Mouse (Mus musculus): ENCODE results near the gene Man2c1.

The Man2c1 gene

GRCm38 (mm10) chr9:57130577-57131433 lies at the start of gene Man2c1:
Man2c1 (plus strand) TSS chr9:57130690.
- peak; percentile 86 to 89 for DNase-seq (ENCODE audit: low read depth in 1 of 2, low spot score in 2 of 2)

GRCm38 (mm10) chr9:57082236-57082635 lies 48.3 kb upstream of the Man2c1 start:
- DNase-seq (ENCODE audit: low read depth in 1 of 2, low spot score in 2 of 2): no peak

DNA sequence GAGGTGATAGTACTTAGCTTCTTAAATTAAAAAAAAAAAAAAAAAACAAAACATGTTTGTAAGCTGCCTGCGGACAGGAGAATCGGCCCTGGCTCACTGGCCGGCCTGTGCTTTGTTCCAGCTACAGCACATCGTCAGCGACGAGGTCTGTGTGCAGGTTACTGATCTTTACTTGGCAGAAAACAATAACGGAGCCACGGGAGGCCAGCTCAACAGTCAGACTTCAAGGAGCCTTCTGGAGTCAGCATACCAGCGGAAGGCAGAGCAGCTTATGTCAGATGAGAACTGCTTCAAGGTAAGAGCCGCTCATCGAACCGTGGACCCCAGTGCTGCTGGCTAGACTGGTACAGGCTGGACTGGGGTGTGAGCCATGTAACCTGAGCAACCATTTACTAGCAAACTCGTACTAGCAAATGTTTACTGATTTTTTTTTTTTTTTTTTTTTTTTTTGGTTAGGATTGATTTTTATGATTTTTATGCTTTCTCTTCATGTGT lies 13.2 kb upstream of the Man2c1 start:
- no peak for DNase-seq (ENCODE audit: low read depth in 1 of 2, low spot score in 2 of 2)

DNA sequence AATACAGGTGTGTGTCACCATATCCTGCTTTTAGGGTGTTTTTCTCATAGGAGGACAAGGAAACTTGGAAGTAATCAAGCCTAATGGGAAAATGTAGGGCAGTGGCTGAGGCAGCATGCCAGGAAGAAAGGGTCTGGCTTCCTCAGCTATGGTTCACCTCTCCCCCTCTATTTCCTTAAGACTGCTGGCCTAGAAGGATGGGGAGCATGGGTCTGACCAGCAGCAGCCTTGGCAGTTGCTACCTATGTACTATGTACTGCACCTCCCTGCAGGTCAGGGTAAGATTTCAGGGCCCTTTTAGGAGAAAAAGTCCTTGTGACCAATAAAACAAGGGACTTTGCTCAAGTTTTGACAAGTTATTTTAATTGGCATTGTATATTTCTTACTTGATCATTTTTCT lies 849 bp upstream of the Man2c1 start:
- DNase-seq (ENCODE audit: low read depth in 1 of 2, low spot score in 2 of 2): no peak

DNA sequence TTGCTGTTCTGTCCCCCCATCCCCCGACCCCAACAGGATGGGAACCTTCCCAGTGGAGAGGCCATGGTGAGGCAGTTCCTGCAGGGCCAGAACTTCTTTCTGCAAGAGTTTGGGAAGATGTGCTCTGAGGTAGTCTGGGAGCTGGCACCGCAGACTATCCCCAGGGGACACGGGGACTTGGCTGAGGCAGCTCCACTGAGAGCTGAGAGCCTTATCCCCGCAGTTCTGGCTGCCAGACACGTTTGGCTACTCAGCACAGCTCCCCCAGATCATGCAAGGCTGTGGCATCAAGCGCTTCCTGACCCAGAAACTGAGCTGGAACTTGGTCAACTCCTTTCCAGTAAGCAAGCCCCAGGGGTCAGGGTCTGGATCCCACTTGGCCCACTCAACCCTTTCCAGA lies 6.8 kb downstream of the Man2c1 start:
- no peak for DNase-seq (ENCODE audit: low read depth in 1 of 2, low spot score in 2 of 2)

DNA sequence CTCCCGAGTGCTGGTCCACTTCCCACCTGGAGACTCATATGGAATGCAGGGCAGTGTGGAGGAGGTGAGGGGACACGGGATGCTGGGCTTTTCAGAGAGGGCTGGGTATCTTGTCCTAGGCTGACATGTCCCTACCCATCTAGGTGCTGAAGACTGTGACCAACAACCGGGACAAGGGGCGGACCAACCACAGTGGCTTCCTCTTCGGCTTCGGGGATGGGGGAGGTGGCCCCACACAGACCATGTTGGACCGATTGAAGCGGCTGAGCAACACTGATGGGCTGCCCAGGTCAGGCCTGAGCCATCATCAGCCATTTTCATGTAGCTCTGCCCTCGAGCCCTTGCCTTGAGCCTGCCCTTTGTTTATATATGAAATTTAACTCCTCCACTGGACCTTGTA lies 7.3 kb downstream of the Man2c1 start:
- no peak for DNase-seq (ENCODE audit: low read depth in 1 of 2, low spot score in 2 of 2)

DNA sequence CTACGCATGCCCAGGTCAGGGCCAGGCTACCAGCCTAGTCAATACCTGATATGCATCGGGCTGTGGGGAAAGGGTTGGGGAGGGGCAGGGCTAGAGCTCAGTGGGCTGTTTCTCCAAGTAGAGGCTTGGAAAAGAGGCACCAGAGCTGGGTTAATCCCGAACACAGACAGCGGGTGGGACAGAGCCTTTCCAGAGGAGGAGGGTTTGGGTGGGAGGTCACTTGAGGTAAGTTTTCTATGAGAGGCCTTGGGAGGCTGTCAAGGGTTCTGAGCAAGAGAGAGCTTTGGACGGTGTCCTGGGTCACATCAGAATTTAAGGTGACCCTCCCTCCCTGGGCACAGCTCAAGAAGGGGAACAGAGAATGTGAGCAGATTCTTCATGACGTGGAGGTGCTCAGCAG lies 8.0 kb downstream of the Man2c1 start:
- DNase-seq (ENCODE audit: low read depth in 1 of 2, low spot score in 2 of 2): no peak

- no peak for DNase-seq (ENCODE audit: low read depth in 1 of 2, low spot score in 2 of 2)
Observed at GRCm38 (mm10) chr9:57139110-57139509, 8.6 kb downstream of the Man2c1 start.

- DNase-seq (ENCODE audit: low read depth in 1 of 2, low spot score in 2 of 2): no peak
Observed at GRCm38 (mm10) chr9:57139571-57139970, 9.1 kb downstream of the Man2c1 start.

GRCm38 (mm10) chr9:57141417-57142353 lies 11.2 kb downstream of the Man2c1 start:
- no peak for DNase-seq (ENCODE audit: low read depth in 1 of 2, low spot score in 2 of 2)

DNA sequence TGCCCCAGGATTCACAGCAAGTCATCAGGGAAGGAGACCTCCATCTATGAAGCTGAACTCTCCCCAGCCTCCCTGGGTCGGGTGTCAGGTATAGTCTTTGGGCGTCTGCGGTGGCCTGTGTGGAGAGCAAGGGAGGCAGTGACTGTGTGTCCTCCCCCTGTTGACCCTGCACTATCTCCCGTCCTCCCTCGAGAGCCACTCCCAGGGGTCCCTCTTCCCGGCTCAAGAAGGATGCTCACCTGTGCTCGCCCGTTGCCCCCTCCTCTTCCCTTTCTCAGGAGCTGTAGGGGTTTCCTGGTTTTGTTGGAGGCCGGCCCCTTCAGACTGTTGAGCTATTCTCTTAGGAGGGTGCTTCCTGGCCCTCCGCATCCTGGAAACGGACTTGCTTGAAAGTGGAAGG lies 12.7 kb downstream of the Man2c1 start:
- no peak for DNase-seq (ENCODE audit: low read depth in 1 of 2, low spot score in 2 of 2)

- DNase-seq (ENCODE audit: low read depth in 1 of 2, low spot score in 2 of 2): no peak
Observed at GRCm38 (mm10) chr9:57144830-57145229, 14.3 kb downstream of the Man2c1 start.

- no peak for DNase-seq (ENCODE audit: low read depth in 1 of 2, low spot score in 2 of 2)
Observed at GRCm38 (mm10) chr9:57146451-57147066, 16.1 kb downstream of the Man2c1 start.

DNA sequence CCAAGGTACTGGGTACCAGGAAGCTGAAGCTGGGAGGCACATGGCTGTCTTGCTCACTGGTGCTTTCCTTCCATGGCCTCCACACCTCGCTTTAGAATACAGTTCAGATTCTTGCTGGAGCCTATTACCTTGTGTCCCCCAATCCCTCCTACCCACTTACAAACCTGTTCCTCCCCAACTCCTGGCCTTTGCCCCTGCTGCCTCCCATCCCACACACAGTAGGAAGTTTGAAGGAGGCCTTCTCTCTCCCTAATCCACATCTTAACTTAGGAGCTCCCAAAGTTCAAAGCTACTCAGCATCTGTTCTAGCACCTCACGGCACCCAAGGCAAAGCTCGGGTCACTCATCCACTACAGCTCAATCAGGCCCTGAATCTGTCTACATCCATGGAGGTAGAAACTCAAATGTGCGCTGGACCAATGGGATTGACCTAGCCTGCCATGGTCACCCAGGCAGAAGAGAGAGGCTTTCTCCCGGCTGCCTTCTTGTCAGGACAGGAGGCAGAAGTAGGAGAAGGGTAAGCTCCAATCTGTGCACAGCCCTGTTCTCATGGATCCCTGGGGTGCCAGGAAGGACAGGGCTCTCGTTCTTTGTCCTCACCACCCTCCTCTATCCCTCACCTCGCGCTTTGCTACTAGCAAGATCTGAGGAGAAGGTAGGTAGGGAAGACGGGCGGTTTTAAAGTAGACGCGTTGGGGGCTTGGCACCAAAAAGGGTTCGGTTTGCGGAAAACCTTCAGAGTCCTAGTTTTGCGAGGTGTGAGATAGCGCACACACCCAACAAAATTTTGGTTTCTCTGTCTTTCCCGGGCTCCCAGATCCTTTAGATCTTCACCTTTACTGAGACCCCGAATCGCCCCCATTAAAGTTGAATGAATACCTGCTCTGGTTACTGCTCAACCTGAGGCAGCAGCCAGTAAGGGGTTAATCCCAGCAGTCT lies 17.0 kb downstream of the Man2c1 start:
- no peak for DNase-seq (ENCODE audit: low read depth in 1 of 2, low spot score in 2 of 2)

GRCm38 (mm10) chr9:57148144-57148878 lies 17.8 kb downstream of the Man2c1 start, which contains the start of gene Neil1:
Neil1 (minus strand) TSS chr9:57148305.
- peak; percentile 87 to 90 for DNase-seq (ENCODE audit: low read depth in 1 of 2, low spot score in 2 of 2)

GRCm38 (mm10) chr9:57149021-57149420 lies 18.5 kb downstream of the Man2c1 start:
- no peak for DNase-seq (ENCODE audit: low read depth in 1 of 2, low spot score in 2 of 2)

DNA sequence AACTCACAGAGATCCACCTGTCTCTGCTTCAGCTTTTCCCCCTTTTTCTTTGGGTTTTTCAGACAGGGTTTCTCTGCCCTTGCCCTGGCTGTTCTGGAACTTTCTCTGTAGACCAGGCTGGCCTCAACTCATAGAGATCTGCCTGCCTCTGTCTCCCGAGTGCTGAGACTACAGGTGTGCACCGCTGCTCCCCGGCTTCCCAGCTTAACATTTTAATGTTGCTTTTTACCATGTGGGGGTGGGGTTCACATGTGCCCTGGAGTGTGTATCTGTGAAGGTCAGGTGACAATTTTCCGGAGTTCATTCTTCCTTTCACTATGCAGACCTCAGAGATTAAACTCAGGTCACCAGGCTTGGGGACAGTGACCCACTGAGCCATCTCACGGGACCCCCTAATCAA lies 19.7 kb downstream of the Man2c1 start:
- no peak for DNase-seq (ENCODE audit: low read depth in 1 of 2, low spot score in 2 of 2)

GRCm38 (mm10) chr9:57152331-57152730 lies 21.8 kb downstream of the Man2c1 start:
- DNase-seq (ENCODE audit: low read depth in 1 of 2, low spot score in 2 of 2): no peak

DNA sequence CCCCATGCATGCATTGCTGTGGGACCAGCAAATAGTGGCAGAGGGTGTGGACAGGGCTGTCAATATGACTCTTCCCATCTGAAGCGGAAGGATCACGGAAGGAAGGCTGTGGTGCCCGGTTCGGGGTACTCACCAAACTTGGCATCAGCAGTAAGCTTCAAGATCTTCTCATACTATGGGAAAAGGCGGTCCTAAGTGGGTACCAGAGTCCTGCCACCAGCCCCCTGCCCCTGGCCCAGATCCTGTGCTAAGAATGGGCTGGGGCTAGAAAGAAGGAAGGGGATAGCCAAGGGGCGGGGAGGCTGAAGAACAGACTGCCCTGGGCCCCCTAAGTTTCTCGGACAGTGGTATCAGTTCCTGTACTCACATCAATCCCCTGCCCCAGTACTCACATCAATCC lies 25.9 kb downstream of the Man2c1 start:
- DNase-seq (ENCODE audit: low read depth in 1 of 2, low spot score in 2 of 2): no peak

GRCm38 (mm10) chr9:57156823-57157222 lies 26.3 kb downstream of the Man2c1 start:
- DNase-seq (ENCODE audit: low read depth in 1 of 2, low spot score in 2 of 2): no peak
